Mouse (Mus musculus) kidney, postnatal 0 days (tissue): Measurements from ENCODE around the gene Mettl11b. TPM values are rescaled to one million over a fixed set of nuclear protein-coding genes. Genes with fewer than 3 reads are reported as not detected.

Experiments used
- ATAC-seq: fragments of 200-750 bp; cut with Nextera tagmentation; replicated peaks from 2 replicates; pipeline ENCODE4 v1.8.0; 2017; ENCODE audit warnings: low read depth, moderate number of reproducible peaks, moderate TSS enrichment, moderate library complexity; ENCODE audit not compliant: low FRiP score
- DNase-seq: peaks from one replicate; pipeline ENCODE4 v3.0.0-alpha.2; 2016; ENCODE audit warnings: low spot score
- H3K27ac ChIP-seq: fragments of 300-500 bp; sonication (generic); 2 replicates; pipeline ENCODE4 v1.5.1; 2014; ENCODE audit warnings: mild to moderate bottlenecking
- H3K27me3 ChIP-seq: fragments of 300-500 bp; sonication (generic); 2 replicates; pipeline ENCODE4 v1.6.1; 2014; ENCODE audit warnings: low read length, mixed read lengths; ENCODE audit not compliant: insufficient read depth
- H3K36me3 ChIP-seq: fragments of 300-500 bp; sonication (generic); 2 replicates; pipeline ENCODE4 v1.6.1; 2014; ENCODE audit warnings: low read length, mixed read lengths; ENCODE audit not compliant: insufficient read depth
- H3K4me1 ChIP-seq: fragments of 300-500 bp; sonication (generic); replicated peaks from 2 replicates; pipeline ENCODE4 v1.6.1; 2014; ENCODE audit warnings: antibody characterized with exemption, low read length, mixed read lengths; ENCODE audit not compliant: insufficient read depth
- H3K4me2 ChIP-seq: fragments of 300-500 bp; sonication (generic); 2 replicates; pipeline ENCODE4 v1.6.1; 2014; ENCODE audit warnings: mild to moderate bottlenecking, low read length, moderate library complexity, mixed read lengths
- H3K4me3 ChIP-seq: fragments of 300-500 bp; sonication (generic); replicated peaks from 2 replicates; pipeline ENCODE4 v1.5.1; 2014; ENCODE audit warnings: low read depth, low read length
- H3K9ac ChIP-seq: fragments of 300-500 bp; sonication (generic); 2 replicates; pipeline ENCODE4 v1.6.1; 2014; ENCODE audit warnings: low read depth, low read length
- H3K9me3 ChIP-seq: fragments of 300-500 bp; sonication (generic); replicated peaks from 2 replicates; pipeline ENCODE4 v1.6.1; 2016; ENCODE audit warnings: low read length, inconsistent platforms, mixed read lengths
- CTCF ChIP-seq: IDR thresholded peaks from 2 replicates; pipeline ENCODE4 v1.5.1; 2016; ENCODE audit warnings: antibody characterized with exemption, low read depth, mild to moderate bottlenecking, moderate library complexity
- WGBS: fragments of 180-500 bp; shearing (Covaris S2); extraction: QIAGEN DNeasy Blood & Tissue Kit; methylation state at CpG from one replicate; pipeline ENCODE4 v1.1.7; 2014; 5-methylcytosine and 5-hydroxymethylcytosine counted together
- polyA plus RNA-seq: library from polyadenylated mRNA; unstranded; fragments of >200 nt; fragmentation: Nextera tagmentation; extraction: Ambion mirVana; gene quantifications from 2 replicates; pipeline ENCODE4 v1.2.1, GENCODE M21; 2015

Gene Mettl11b
- polyA plus RNA-seq, 1 experiment from 2014 or later, result 0.18 TPM

DNA sequence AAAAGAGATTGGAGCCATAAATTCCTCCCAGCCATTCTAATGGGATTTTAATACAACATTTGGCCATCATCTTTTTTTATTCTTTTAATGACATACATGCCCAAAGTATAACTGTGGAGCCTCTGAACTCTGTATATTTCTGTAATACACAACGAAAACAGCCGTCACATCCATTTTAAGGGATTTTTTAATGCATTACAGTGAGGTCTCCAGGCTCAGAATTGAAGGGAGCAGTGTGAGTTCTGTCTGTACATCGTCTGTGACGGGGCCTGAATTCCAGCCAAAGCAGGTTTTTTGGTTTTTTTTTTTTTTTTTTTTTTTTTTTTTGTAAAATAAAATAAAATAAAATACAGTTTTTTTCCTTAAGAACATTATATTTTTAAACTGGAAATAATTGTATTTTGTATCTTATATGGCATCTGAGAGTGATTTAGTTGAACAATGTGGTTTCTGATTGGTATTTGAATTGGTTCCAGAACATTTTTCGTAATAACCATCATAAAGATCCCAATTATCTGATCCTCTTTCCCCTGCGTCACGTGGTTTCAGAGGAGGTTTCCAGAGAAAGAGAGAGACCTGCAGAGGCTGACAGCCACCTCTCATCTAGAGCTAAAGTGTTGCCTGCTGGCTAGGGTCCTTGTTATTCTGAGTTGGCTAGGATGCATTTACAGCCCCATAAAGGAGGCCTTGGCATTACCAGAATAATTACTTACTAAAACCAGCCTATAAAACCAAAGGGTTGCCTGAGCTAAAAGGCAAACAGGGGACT lies 67.1 kb downstream of the Mettl11b start:
- Histone ChIP-seq H3K27ac (no peak overlapping the region), H3K9me3 (no peaks in the 10 kb centered on the region), H3K27me3 (no peaks in the 10 kb centered on the region), H3K4me1 (no peaks in the 10 kb centered on the region), H3K4me3 (no peak overlapping the region), H3K9ac (no peak overlapping the region), H3K36me3 (no peaks in the 10 kb centered on the region), H3K4me2 (no peak overlapping the region)
- WGBS, result 59% methylated on average over 7 of the region's 7 CpGs
- ATAC-seq (no peak), DNase-seq (no peak)
- TF ChIP-seq CTCF, result no peak

DNA sequence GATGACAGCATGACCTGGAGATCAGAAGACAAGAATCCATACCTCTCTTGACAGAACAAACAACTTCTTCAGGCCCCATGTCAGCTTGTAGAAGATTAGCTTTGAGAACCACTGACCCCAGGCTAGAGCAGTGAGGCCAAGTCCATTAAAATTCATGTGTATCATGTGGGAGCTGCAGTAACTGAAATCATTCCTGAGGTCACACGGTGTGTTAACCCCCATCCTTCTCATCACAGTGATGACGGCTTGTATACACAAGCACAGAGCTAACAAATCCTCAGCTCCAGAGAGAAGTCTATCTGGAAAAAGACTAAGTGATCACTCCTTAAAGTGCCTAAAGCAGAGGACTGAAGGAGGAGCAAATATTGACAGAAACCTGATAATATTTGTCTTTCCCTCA lies 68.0 kb downstream of the Mettl11b start:
- WGBS, result 24% methylated on average over 2 of the region's 2 CpGs
- Histone ChIP-seq H3K4me2 (no peak overlapping the region), H3K4me1 (no peaks in the 10 kb centered on the region), H3K9me3 (no peaks in the 10 kb centered on the region), H3K27ac (no peak overlapping the region), H3K27me3 (no peaks in the 10 kb centered on the region), H3K36me3 (no peaks in the 10 kb centered on the region), H3K4me3 (no peak overlapping the region), H3K9ac (no peak overlapping the region)
- DNase-seq, result no peak
- no peak for ATAC-seq
- no peak for TF ChIP-seq CTCF

DNA sequence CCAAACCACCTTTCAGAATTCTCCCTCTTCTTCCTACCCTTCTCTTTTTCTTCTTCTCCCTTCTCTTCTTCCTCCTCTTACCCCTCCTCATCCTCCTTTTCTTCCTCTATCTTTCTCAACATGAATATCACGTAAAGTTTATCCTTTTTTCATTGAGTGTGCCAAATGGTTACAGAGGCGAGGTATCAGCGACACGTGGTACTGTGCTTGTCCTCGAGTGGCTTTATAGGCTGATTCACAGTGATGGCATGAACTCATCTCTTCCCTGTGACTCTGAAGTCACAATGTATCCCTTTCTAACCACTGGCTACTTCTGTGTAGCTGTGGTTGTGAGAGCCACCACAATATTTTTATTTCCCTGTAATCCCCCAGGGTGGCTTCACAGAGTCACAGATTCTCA lies 68.6 kb downstream of the Mettl11b start:
- Histone ChIP-seq H3K9me3 (no peaks in the 10 kb centered on the region), H3K36me3 (no peaks in the 10 kb centered on the region), H3K27me3 (no peaks in the 10 kb centered on the region), H3K27ac (no peak overlapping the region), H3K4me2 (no peak overlapping the region), H3K4me3 (no peak overlapping the region), H3K4me1 (no peaks in the 10 kb centered on the region), H3K9ac (no peak overlapping the region)
- DNase-seq (no peak), ATAC-seq (no peak)
- no peak for TF ChIP-seq CTCF
- WGBS, result 91% methylated on average over 5 of the region's 5 CpGs

Other genes with a start within 250 kb of the Mettl11b start
- 23.6 and 23.7 TPM in 2 replicates for gene Kifap3, start 54.4 kb upstream of the Mettl11b start, polyA plus RNA-seq
- 15.9 and 17.2 TPM in 2 replicates for gene Scyl3, start 203.9 kb upstream of the Mettl11b start, polyA plus RNA-seq